Mouse (Mus musculus): Measurements from ENCODE around the gene Trim14.

DNA sequence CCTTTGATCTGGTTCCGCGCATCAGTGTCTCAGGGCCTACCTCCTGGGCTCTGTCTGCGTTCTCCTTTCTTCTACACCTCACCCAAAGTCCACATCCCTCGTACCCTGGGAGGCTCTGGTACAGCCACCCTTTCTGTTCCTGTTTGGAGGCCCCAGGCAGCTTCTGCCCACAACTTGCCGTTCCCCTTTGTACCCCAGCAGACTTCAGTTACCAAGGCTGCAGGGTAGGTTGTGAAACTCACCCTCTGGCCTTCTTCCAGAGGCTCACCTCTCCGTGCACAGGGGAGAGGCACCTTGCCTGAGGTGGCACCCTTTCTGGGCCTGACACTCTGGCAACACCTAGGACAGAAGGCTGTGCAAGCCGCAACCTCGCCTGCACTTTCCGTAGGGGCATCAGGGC, 19.8 kb upstream of the Trim14 start:
- TF ChIP-seq CTCF (IDR thresholded peaks at IDR 0.05) (no peak), EP300 (IDR thresholded peaks at IDR 0.05) (no peak)
